Mouse (Mus musculus) cerebellum, adult 2 months (tissue): ENCODE measurements around the gene Tpm4. TPM values are rescaled to one million over a fixed set of nuclear protein-coding genes. Genes with fewer than 3 reads are reported as not detected.

Source experiments
- DNase-seq, 2 experiments: peaks; one replicate each; pipeline ENCODE4 v3.0.0; 2021
- H3K27ac ChIP-seq: fragments of 200-500 bp; 2 replicates; pipeline ENCODE4 v1.5.1; 2012; ENCODE audit warnings: low read length, control low read depth, inconsistent platforms; ENCODE audit not compliant: insufficient read depth
- H3K27me3 ChIP-seq: fragments of 200-500 bp; 2 replicates; pipeline ENCODE4 v1.6.1; 2012; ENCODE audit warnings: inconsistent platforms, mild to moderate bottlenecking, low read length, moderate library complexity; ENCODE audit not compliant: control insufficient read depth, insufficient read depth
- H3K4me1 ChIP-seq: fragments of 200-500 bp; 2 replicates; pipeline ENCODE4 v1.6.1; 2011; ENCODE audit warnings: low read length; ENCODE audit not compliant: control insufficient read depth, insufficient read depth
- H3K4me3 ChIP-seq: fragments of 200-500 bp; replicated peaks from 2 replicates; pipeline ENCODE3; 2011; ENCODE audit warnings: mild to moderate bottlenecking, low read depth, low read length, control low read depth; ENCODE audit not compliant: insufficient read depth
- CTCF ChIP-seq: fragments of 200-500 bp; IDR thresholded peaks from 2 replicates; pipeline ENCODE4 v1.5.1; 2011; ENCODE audit warnings: low read depth, mild to moderate bottlenecking, control low read depth, low read length, moderate library complexity, borderline replicate concordance; ENCODE audit not compliant: insufficient read depth
- POLR2A ChIP-seq: fragments of 200-500 bp; IDR thresholded peaks from 2 replicates; pipeline ENCODE4 v1.6.1; 2011; ENCODE audit warnings: low read length, control low read depth, borderline replicate concordance; ENCODE audit not compliant: insufficient read depth
- WGBS: fragments of 180-500 bp; shearing (Covaris S2); methylation state at CpG from one replicate; pipeline ENCODE4 v1.1.7; 2018; 5-methylcytosine and 5-hydroxymethylcytosine counted together
- polyA plus RNA-seq: library from polyadenylated mRNA; depleted of rRNA; stranded (reverse); fragments of >200 nt; gene quantifications from 2 replicates; pipeline ENCODE4 v1.2.3, GENCODE M21; 2012

Gene Tpm4
- polyA plus RNA-seq, 1 experiment = 43.5 TPM

DNA sequence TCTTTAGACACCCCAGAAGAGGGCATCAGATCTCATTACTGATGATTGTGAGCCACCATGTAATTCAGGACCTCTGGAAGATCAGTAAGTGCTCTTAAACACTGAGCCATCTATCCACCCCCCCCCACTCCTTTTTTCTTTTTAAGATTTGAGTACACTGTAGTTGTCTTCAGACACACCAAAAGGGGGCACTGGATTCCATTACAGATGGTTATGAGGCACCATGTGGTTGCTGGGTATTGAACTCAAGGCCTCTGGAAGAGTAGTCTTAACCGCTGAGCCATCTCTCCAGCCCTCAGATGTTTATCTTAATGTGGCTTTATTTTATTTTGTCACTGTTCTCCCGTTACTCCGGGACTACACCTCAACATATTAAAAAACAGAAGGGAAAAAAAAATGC lies 25.2 kb downstream of the Tpm4 start:
- peak in 1 of 2 experiments; percentile 27 for DNase-seq
- no peaks in the 10 kb centered on the region for H3K27me3 ChIP-seq
- H3K4me3 ChIP-seq = no peak overlapping the region
- TF ChIP-seq POLR2A (no peak), CTCF (no peak)
- H3K4me1 ChIP-seq = peaks cover 10% of the 10 kb centered on the region; the same call in 1 of the 2 replicates
- 68% methylated on average over 3 of the region's 3 CpGs for WGBS
- H3K27ac ChIP-seq = no peak overlapping the region

GRCm38 (mm10) chr8:72160707-72161697 lies 26.2 kb downstream of the Tpm4 start, which contains the start of gene Rab8a:
Gene Rab8a (plus strand): TSS chr8:72161200.
- DNase-seq = peak; percentile 100
- WGBS = under 1% methylated on average over 82 of the region's 82 CpGs
- TF ChIP-seq CTCF (no peak), POLR2A (peak; percentile 97)

DNA sequence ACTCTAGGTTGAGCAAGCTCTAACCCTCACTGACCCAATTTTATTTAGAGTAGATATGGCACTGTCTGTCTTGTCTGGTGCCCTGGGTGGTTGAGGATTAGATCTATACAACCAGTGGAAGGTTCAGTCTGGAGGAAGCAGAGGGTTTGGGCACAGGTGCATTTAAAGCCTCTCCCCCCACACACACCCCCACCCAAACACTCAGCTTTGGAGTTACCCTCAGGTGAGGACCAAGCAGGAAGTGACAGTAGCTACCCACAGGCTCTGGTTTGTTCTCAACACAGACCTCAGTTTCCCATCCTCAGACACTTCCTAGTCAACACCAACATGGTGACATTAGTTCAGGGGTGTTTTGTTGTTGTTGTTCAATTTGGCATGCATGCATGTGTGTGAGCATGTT lies 28.0 kb downstream of the Tpm4 start:
- H3K27ac ChIP-seq = no peak overlapping the region
- H3K27me3 ChIP-seq = no peaks in the 10 kb centered on the region
- peaks cover 10% of the 10 kb centered on the region; the same call in 1 of the 2 replicates for H3K4me1 ChIP-seq
- TF ChIP-seq CTCF (no peak), POLR2A (no peak)
- H3K4me3 ChIP-seq = no peak overlapping the region
- no peak for DNase-seq

More at GRCm38 (mm10) chr8:72160707-72161697, 26.2 kb downstream of the Tpm4 start, which contains the start of gene Rab8a:
- Histone ChIP-seq H3K27me3 (no peaks in the 10 kb centered on the region), H3K27ac (peak within 1 kb of the TSS; percentile 82), H3K4me1 (peaks cover 10% of the 10 kb centered on the region; the same call in 1 of the 2 replicates), H3K4me3 (peak within 1 kb of the TSS; percentile 95)

DNA sequence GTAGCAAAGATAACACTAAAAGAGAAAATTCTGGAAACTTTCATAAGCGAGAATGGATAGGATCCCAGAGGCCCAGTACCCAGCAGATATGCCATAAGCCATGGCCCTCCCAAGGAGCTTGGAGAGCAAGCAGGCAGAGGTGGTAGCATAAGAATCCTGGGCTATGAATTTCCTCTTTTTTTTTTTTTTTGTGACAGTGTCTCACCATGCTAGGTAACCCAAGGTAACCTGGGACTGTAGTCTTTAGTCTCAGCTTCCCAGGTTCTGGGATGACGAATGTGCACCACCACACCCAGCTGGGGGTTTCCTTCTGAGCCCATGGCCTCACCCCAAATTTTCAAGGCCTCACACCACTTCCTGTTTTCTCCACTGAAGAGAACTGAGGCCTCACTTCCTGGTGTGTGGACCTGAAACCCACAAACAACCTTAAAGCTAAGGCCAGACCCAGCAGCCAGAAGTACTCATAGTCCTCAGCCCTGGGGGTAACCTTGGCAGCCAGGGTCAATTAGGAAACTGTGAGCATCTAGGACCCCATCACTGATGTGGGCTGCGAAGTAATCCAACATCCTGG lies 34.4 kb downstream of the Tpm4 start:
- Histone ChIP-seq H3K4me3 (no peak overlapping the region), H3K27ac (no peak overlapping the region), H3K27me3 (no peaks in the 10 kb centered on the region), H3K4me1 (no peaks in the 10 kb centered on the region)
- DNase-seq = no peak
- TF ChIP-seq CTCF (no peak), POLR2A (no peak)
- WGBS = 92% methylated on average over 3 of the region's 3 CpGs

DNA sequence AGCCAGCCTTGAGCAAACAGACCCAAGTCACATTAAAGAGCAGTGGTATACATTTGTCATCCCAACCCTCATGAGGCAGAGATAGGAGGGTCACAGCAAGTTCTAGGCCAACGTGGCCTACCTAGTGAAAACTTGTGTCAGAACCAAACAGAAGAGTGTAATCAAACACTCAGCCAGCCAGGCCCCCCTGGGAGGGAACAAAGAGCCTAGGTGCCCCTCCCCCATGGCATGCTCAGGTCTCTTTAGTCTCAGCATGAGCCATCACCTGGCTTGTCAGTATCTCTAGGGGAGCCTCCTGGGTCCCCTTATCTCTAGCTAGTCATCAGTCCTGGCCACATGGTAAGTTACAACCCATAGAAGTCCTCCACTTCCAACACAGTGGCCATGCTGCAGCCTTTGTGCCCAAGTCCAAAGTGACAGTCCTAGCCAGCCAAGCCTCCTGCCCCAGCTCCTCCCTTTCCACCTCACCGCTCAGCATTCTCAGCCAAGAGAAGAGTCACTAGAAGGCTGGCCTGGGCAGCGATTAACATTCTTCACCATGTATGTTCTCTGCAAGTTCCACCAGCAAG lies 35.0 kb downstream of the Tpm4 start:
- no peak for DNase-seq
- 86% methylated on average over 3 of the region's 3 CpGs for WGBS
- H3K4me1 ChIP-seq = no peaks in the 10 kb centered on the region
- H3K4me3 ChIP-seq = no peak overlapping the region
- TF ChIP-seq POLR2A (no peak), CTCF (no peak)
- H3K27me3 ChIP-seq = no peaks in the 10 kb centered on the region
- H3K27ac ChIP-seq = no peak overlapping the region

GRCm38 (mm10) chr8:72177346-72177925 lies 42.7 kb downstream of the Tpm4 start:
- WGBS = 44% methylated on average over 5 of the region's 5 CpGs
- H3K27ac ChIP-seq = no peak overlapping the region
- H3K4me3 ChIP-seq = no peak overlapping the region
- peaks cover 13% of the 10 kb centered on the region; the same call in 1 of the 2 replicates for H3K4me1 ChIP-seq
- DNase-seq = peak; percentile 70 to 75
- no peak for TF ChIP-seq POLR2A
- TF ChIP-seq CTCF = peak; percentile 84
- H3K27me3 ChIP-seq = no peaks in the 10 kb centered on the region

- no peak overlapping the region for H3K27ac ChIP-seq
- WGBS = 14% methylated on average over 2 of the region's 2 CpGs
These were observed 48.9 kb downstream of the Tpm4 start for GRCm38 (mm10) chr8:72183554-72184202.

More at GRCm38 (mm10) chr8:72183554-72184202, 48.9 kb downstream of the Tpm4 start:
- H3K4me3 ChIP-seq = no peak overlapping the region
- H3K4me1 ChIP-seq = no peaks in the 10 kb centered on the region
- H3K27me3 ChIP-seq = no peaks in the 10 kb centered on the region
- DNase-seq = no peak
- no peak for TF ChIP-seq POLR2A
- TF ChIP-seq CTCF = no peak
